Mouse (Mus musculus) G1E (cell line): Measurements from ENCODE around the gene Gm9844.
"Not testable (repeated sequence)": the region's sequence is repeated elsewhere in the genome, so short reads cannot be mapped to it uniquely, and the experiment has no call there.

Experiments
- CTCF ChIP-seq: IDR thresholded peaks from 2 replicates; pipeline ENCODE4 v1.5.1; 2012; ENCODE audit warnings: low read depth, low read length, inconsistent platforms, mixed read lengths
- GATA1 ChIP-seq: IDR thresholded peaks from 2 replicates; pipeline ENCODE4 v1.6.1; 2012; ENCODE audit warnings: borderline replicate concordance, low read length, inconsistent platforms, mixed read lengths
- POLR2AphosphoS5 ChIP-seq: IDR thresholded peaks from 2 replicates; pipeline ENCODE4 v1.6.1; 2012; ENCODE audit warnings: low read depth, low read length, inconsistent platforms; ENCODE audit not compliant: insufficient replicate concordance

DNA sequence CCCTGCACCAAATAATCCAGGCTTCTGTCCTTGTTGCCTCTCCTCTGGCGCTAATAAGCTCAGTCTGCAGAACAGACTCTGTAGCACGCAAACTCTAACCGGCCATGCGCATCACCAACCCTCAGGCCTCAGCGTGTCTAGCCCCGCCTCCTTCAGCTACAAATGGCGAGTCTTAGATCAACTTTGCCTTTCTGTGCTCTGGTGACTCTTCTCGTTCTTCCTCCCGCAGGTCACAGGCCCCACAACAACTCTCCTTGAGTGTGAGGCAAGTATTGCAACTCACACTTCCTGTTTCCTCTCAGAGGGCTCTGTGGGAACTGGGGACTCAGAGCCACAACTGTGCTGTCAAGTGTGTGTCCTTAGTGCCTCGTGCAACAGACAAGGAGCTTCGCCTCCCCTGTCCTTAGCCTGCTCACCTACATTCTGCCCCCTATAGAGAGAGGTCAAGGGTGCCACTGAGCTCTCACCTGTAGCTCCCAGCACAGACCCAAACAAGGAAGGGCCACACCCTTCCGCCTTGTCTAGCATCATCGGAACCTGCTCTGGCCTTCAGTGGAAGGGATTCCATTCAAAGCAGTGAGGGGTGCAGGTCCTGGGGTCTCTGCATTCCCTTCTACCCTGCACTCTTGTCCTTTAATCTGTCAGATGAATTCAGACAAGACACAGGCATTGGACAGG, 23.1 kb upstream of the Gm9844 start:
- not testable (repeated sequence) for TF ChIP-seq CTCF, GATA1, POLR2AphosphoS5
